Mouse (Mus musculus): ENCODE data around the gene Ankrd6.

- TF ChIP-seq GATA2 (IDR thresholded peaks at IDR 0.05; ENCODE audit: borderline replicate concordance, low read depth, low read length) (no peak), CTCF (IDR thresholded peaks at IDR 0.05; ENCODE audit: low read depth, low read length) (no peak), GATA1 (IDR thresholded peaks at IDR 0.05; ENCODE audit: borderline replicate concordance, low read length) (no peak), POLR2AphosphoS5 (IDR thresholded peaks at IDR 0.05; ENCODE audit: insufficient replicate concordance, low read depth, low read length) (no peak)
Observed at GRCm38 (mm10) chr4:32923436-32923835, 27.2 kb downstream of the Ankrd6 start.

Data from G1E (cell line).